Mouse (Mus musculus): ENCODE results near the gene Dnah7a.
"Not testable (repeated sequence)": the region's sequence is repeated elsewhere in the genome, so short reads cannot be mapped to it uniquely, and the experiment has no call there.

- not testable (repeated sequence) for TF ChIP-seq CTCF, EP300 (IDR thresholded peaks at IDR 0.05; ENCODE audit: low read depth)
These were observed 3.0 kb upstream of the Dnah7a start for GRCm38 (mm10) chr1:53709602-53710001.
